Mouse (Mus musculus): ENCODE measurements around the gene Stom. TPM values are rescaled to one million over a fixed set of nuclear protein-coding genes. Genes with fewer than 3 reads are reported as not detected.

Gene Stom
- total and polyA plus RNA-seq, 2 experiments = 34.2 to 42.4 TPM

- no peak overlapping the region for H3K9ac ChIP-seq (ENCODE audit: low read depth, low read length)
- peak; percentile 42 for DNase-seq (ENCODE audit: extremely low read depth, low read depth, low spot score)
- 58% methylated on average over 8 of the region's 8 CpGs for WGBS
- TF ChIP-seq POLR2A (IDR thresholded peaks at IDR 0.05; ENCODE audit: extremely low read depth, insufficient read depth, low read length) (no peak), CTCF (IDR thresholded peaks at IDR 0.05; ENCODE audit: low read depth, low read length) (peak; percentile 22; the same call in 1 of the 2 replicates)
- no peak overlapping the region for H3K27ac ChIP-seq (replicated peaks; ENCODE audit: insufficient read depth, low read depth, low read length)
- H3K79me2 ChIP-seq (ENCODE audit: control insufficient read depth, insufficient read depth, low read length) = no peaks in the 10 kb centered on the region
- H3K27me3 ChIP-seq (ENCODE audit: control insufficient read depth, insufficient read depth, low read length) = no peaks in the 10 kb centered on the region
- no peak overlapping the region for H3K4me3 ChIP-seq (ENCODE audit: insufficient read depth, low read depth, low read length)
- no peaks in the 10 kb centered on the region for H3K36me3 ChIP-seq (ENCODE audit: control insufficient read depth, insufficient read depth, low read length)
- no peaks in the 10 kb centered on the region for H3K4me1 ChIP-seq (ENCODE audit: control insufficient read depth, insufficient read depth, low read length)
Measured at GRCm38 (mm10) chr2:35265296-35265695, 71.5 kb downstream of the Stom start.

- H3K4me3 ChIP-seq (ENCODE audit: insufficient read depth, low read depth, low read length) = no peak overlapping the region
- no peak overlapping the region for H3K27ac ChIP-seq (replicated peaks; ENCODE audit: insufficient read depth, low read depth, low read length)
- no peaks in the 10 kb centered on the region for H3K79me2 ChIP-seq (ENCODE audit: control insufficient read depth, insufficient read depth, low read length)
- no peaks in the 10 kb centered on the region for H3K27me3 ChIP-seq (ENCODE audit: control insufficient read depth, insufficient read depth, low read length)
- 66% methylated on average over 1 of the region's 1 CpGs for WGBS
- DNase-seq (ENCODE audit: extremely low read depth, low read depth, low spot score) = no peak
- no peak overlapping the region for H3K9ac ChIP-seq (ENCODE audit: low read depth, low read length)
- H3K4me1 ChIP-seq (ENCODE audit: control insufficient read depth, insufficient read depth, low read length) = no peaks in the 10 kb centered on the region
- TF ChIP-seq POLR2A (IDR thresholded peaks at IDR 0.05; ENCODE audit: extremely low read depth, insufficient read depth, low read length) (no peak), CTCF (IDR thresholded peaks at IDR 0.05; ENCODE audit: low read depth, low read length) (no peak)
- no peaks in the 10 kb centered on the region for H3K36me3 ChIP-seq (ENCODE audit: control insufficient read depth, insufficient read depth, low read length)
Measured at GRCm38 (mm10) chr2:35264095-35264494, 72.7 kb downstream of the Stom start.

Other genes with a start within 250 kb of the Stom start
- gene AI182371, start 235.4 kb downstream of the Stom start, total RNA-seq (2014; rRNA removed) = 471 and 592 TPM in 2 replicates
- gene AI182371, start 235.4 kb downstream of the Stom start, polyA plus RNA-seq (2012; rRNA removed) = 124 and 129 TPM in 2 replicates
- 13.0 and 22.8 TPM in 2 replicates for gene Cntrl, start 227.5 kb downstream of the Stom start, total RNA-seq (2014; rRNA removed)
- 4.9 and 6.1 TPM in 2 replicates for gene Cntrl, start 227.5 kb downstream of the Stom start, polyA plus RNA-seq (2012; rRNA removed)
- gene Rab14, start 135.9 kb downstream of the Stom start, total RNA-seq (2014; rRNA removed) = 109 and 112 TPM in 2 replicates
- 246 and 305 TPM in 2 replicates for gene Rab14, start 135.9 kb downstream of the Stom start, polyA plus RNA-seq (2012; rRNA removed)
- gene Gsn, start 80.6 kb downstream of the Stom start, total RNA-seq (2014; rRNA removed) = 16.9 and 22.8 TPM in 2 replicates
- 20.9 and 22.5 TPM in 2 replicates for gene Gsn, start 80.6 kb downstream of the Stom start, polyA plus RNA-seq (2012; rRNA removed)
- not detected in 2 replicates for gene 4930568D16Rik, start 30.8 kb upstream of the Stom start, total RNA-seq (2014; rRNA removed)
- not detected in 2 replicates for gene 4930568D16Rik, start 30.8 kb upstream of the Stom start, polyA plus RNA-seq (2012; rRNA removed)
- not detected in 2 replicates for gene 4930402F06Rik, start 60.2 kb upstream of the Stom start, total RNA-seq (2014; rRNA removed)
- gene 4930402F06Rik, start 60.2 kb upstream of the Stom start, polyA plus RNA-seq (2012; rRNA removed) = not detected in 2 replicates
- gene Ggta1, start 126.3 kb upstream of the Stom start, total RNA-seq (2014; rRNA removed) = 3.5 and 3.8 TPM in 2 replicates
- gene Ggta1, start 126.3 kb upstream of the Stom start, polyA plus RNA-seq (2012; rRNA removed) = 0.70 and 1.3 TPM in 2 replicates
- 4.1 and 5.4 TPM in 2 replicates for gene Dab2ip, start 221.3 kb upstream of the Stom start, total RNA-seq (2014; rRNA removed)
- 8.4 and 8.6 TPM in 2 replicates for gene Dab2ip, start 221.3 kb upstream of the Stom start, polyA plus RNA-seq (2012; rRNA removed)